Mouse (Mus musculus) ES-Bruce4 (cell line): ENCODE measurements around the gene Ap1s3.

ENCODE experiments used
- CTCF ChIP-seq: IDR thresholded peaks from one replicate; pipeline ENCODE4 v1.8.1; 2011; ENCODE audit warnings: low read depth, low read length
- EP300 ChIP-seq: IDR thresholded peaks from 2 replicates; pipeline ENCODE4 v1.6.1; 2011; ENCODE audit warnings: low read depth, low read length; ENCODE audit not compliant: insufficient read depth
- POLR2A ChIP-seq: IDR thresholded peaks from one replicate; pipeline ENCODE4 v1.8.1; 2011; ENCODE audit warnings: low read length; ENCODE audit not compliant: insufficient read depth

DNA sequence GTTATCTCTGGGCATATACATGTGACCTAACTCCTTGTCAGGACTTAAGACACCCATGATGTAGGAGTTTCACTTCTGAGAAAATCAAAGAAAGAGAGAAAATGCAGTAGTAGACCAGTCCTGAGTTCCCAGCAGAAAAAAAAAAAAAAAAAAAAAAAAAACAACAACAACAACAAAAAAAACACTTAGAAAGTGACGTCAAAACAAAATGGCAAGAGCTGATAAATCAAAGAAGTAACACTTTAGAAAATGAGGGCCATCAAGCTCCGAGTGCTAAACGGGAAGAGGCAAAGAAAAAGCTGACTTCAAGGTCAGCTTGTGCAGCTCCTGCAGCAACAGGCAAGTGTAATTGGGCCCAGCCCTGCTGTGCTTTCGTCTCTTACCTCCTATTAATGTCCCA is 3.9 kb upstream of the Ap1s3 start:
- TF ChIP-seq CTCF (no peak), POLR2A (no peak), EP300 (no peak)
